Mouse (Mus musculus) heart, adult 2 months (tissue): ENCODE measurements around the gene Gpr62.

Experiments used
- CTCF ChIP-seq: fragments of 200-600 bp; IDR thresholded peaks from 2 replicates; pipeline ENCODE4 v1.8.1; 2022; ENCODE audit warnings: antibody characterized with exemption, mild to moderate bottlenecking, moderate library complexity
- EP300 ChIP-seq: fragments of 200-500 bp; IDR thresholded peaks from 2 replicates; pipeline ENCODE4 v1.6.1; 2011; ENCODE audit warnings: low read depth, low read length, control low read depth; ENCODE audit not compliant: insufficient read depth

DNA sequence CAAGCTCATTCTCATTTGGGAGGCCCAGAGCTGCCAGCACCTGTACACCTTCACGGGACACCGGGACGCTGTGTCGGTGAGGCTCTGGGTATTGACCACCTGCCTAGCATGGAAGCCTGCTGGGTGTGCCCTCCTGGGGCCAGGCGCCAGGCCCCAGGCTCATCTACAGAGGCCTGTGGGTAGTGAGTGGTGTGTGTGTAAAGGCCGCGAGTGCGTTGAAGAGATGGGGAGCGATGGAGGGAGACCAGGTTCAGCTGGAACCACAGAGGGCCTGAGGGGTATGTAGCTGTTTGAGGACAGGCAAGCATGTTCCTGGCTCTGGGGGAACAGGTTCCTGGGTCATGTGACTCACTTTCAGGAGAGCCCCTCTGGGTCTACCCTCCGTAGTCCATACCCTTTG is 17.4 kb upstream of the Gpr62 start:
- no peak for TF ChIP-seq EP300
- no peak for TF ChIP-seq CTCF
